Mouse (Mus musculus) limb, embryonic 11.5 days (tissue): ENCODE measurements around the gene Gm20503. TPM values are rescaled to one million over a fixed set of nuclear protein-coding genes. Genes with fewer than 3 reads are reported as not detected.

ENCODE experiments used
- ATAC-seq: fragments of 200-750 bp; cut with Nextera tagmentation; 2 replicates; pipeline ENCODE4 v1.8.0; 2017; ENCODE audit warnings: low read depth; ENCODE audit not compliant: insufficient number of reproducible peaks, low FRiP score, low TSS enrichment
- DNase-seq: peaks from one replicate; pipeline ENCODE4 v3.0.0-alpha.2; 2015; ENCODE audit warnings: low spot score
- H3K27ac ChIP-seq: fragments of 300-500 bp; sonication (generic); replicated peaks from 2 replicates; pipeline ENCODE4 v1.5.1; 2014; ENCODE audit warnings: low read depth, mild to moderate bottlenecking, low read length
- H3K27me3 ChIP-seq: fragments of 300-500 bp; sonication (generic); 2 replicates; pipeline ENCODE4 v1.6.1; 2014; ENCODE audit warnings: mild to moderate bottlenecking, low read length, mixed read lengths; ENCODE audit not compliant: control insufficient read depth, insufficient read depth
- H3K36me3 ChIP-seq: fragments of 300-500 bp; sonication (generic); 2 replicates; pipeline ENCODE4 v1.6.1; 2014; ENCODE audit warnings: mild to moderate bottlenecking, low read length, moderate library complexity, mixed read lengths; ENCODE audit not compliant: control insufficient read depth, insufficient read depth
- H3K4me1 ChIP-seq: fragments of 300-500 bp; sonication (generic); 2 replicates; pipeline ENCODE4 v1.6.1; 2014; ENCODE audit warnings: low read length, mixed read lengths; ENCODE audit not compliant: control insufficient read depth, insufficient read depth
- H3K4me2 ChIP-seq: fragments of 300-500 bp; sonication (generic); 2 replicates; pipeline ENCODE4 v1.6.1; 2014; ENCODE audit warnings: low read depth, mild to moderate bottlenecking, moderate library complexity; ENCODE audit not compliant: severe bottlenecking
- H3K4me3 ChIP-seq: fragments of 300-500 bp; sonication (generic); 2 replicates; pipeline ENCODE4 v1.5.1; 2014; ENCODE audit warnings: low read depth, low read length
- H3K9ac ChIP-seq: fragments of 300-500 bp; sonication (generic); 2 replicates; pipeline ENCODE4 v1.6.1; 2014; ENCODE audit warnings: mild to moderate bottlenecking, low read length
- H3K9me3 ChIP-seq: fragments of 300-500 bp; sonication (generic); 2 replicates; pipeline ENCODE4 v1.6.1; 2016; ENCODE audit warnings: low read length; ENCODE audit not compliant: control insufficient read depth
- WGBS: fragments of 180-500 bp; shearing (Covaris S2); extraction: QIAGEN DNeasy Blood & Tissue Kit; methylation state at CpG from one replicate; pipeline ENCODE4 v1.1.7; 2014; 5-methylcytosine and 5-hydroxymethylcytosine counted together
- polyA plus RNA-seq: library from polyadenylated mRNA; unstranded; fragments of >200 nt; fragmentation: Nextera tagmentation; extraction: Ambion mirVana; gene quantifications from 2 replicates; pipeline ENCODE4 v1.2.1, GENCODE M21; 2014

The Gm20503 gene
- polyA plus RNA-seq, 1 experiment from 2014 or later: 9.7 TPM

GRCm38 (mm10) chr4:58985157-58985648 lies 17.8 kb upstream of the Gm20503 start:
- no peaks in the 10 kb centered on the region for H3K36me3 ChIP-seq
- H3K27me3 ChIP-seq: no peaks in the 10 kb centered on the region
- DNase-seq (peak; percentile 90), ATAC-seq (no peak)
- 30% methylated on average over 7 of the region's 7 CpGs for WGBS
- peaks cover 2% of the 10 kb centered on the region; the same call in 1 of the 2 replicates for H3K4me1 ChIP-seq
- no peak overlapping the region for H3K9ac ChIP-seq
- H3K4me3 ChIP-seq: no peak overlapping the region
- no peak overlapping the region for H3K27ac ChIP-seq
- no peak overlapping the region for H3K4me2 ChIP-seq
- H3K9me3 ChIP-seq: no peaks in the 10 kb centered on the region

- WGBS: 1% methylated on average over 28 of the region's 28 CpGs
- H3K4me1 ChIP-seq: peaks cover 2% of the 10 kb centered on the region; the same call in 1 of the 2 replicates
- H3K9ac ChIP-seq: peak within 1 kb of the TSS; percentile 64
- H3K9me3 ChIP-seq: no peaks in the 10 kb centered on the region
- no peaks in the 10 kb centered on the region for H3K27me3 ChIP-seq
- DNase-seq (peak; percentile 89), ATAC-seq (peak; percentile 54)
- H3K4me3 ChIP-seq: peak within 1 kb of the TSS; percentile 48
- H3K27ac ChIP-seq: no peak within 1 kb of the TSS
- no peaks in the 10 kb centered on the region for H3K36me3 ChIP-seq
- peak within 1 kb of the TSS; percentile 62 for H3K4me2 ChIP-seq
These were observed 16.3 kb upstream of the Gm20503 start, which contains the start of gene Ptgr1 for GRCm38 (mm10) chr4:58986540-58987190. Ptgr1 (minus strand) TSS chr4:58987119.

GRCm38 (mm10) chr4:58989303-58989898 lies 13.6 kb upstream of the Gm20503 start:
- H3K27me3 ChIP-seq: no peaks in the 10 kb centered on the region
- H3K27ac ChIP-seq: no peak overlapping the region
- no peak overlapping the region for H3K4me2 ChIP-seq
- H3K36me3 ChIP-seq: no peaks in the 10 kb centered on the region
- H3K9me3 ChIP-seq: no peaks in the 10 kb centered on the region
- DNase-seq: no peak
- no peak overlapping the region for H3K4me3 ChIP-seq
- H3K4me1 ChIP-seq: peaks cover 2% of the 10 kb centered on the region; the same call in 1 of the 2 replicates
- ATAC-seq: no peak
- H3K9ac ChIP-seq: no peak overlapping the region
- WGBS: 87% methylated on average over 7 of the region's 7 CpGs

- Histone ChIP-seq H3K9ac (no peak overlapping the region), H3K27ac (no peak overlapping the region), H3K4me3 (no peak overlapping the region), H3K9me3 (no peaks in the 10 kb centered on the region), H3K4me2 (no peak overlapping the region), H3K27me3 (no peaks in the 10 kb centered on the region), H3K36me3 (no peaks in the 10 kb centered on the region), H3K4me1 (peaks cover 3% of the 10 kb centered on the region)
- WGBS: 86% methylated on average over 17 of the region's 17 CpGs
- ATAC-seq (no peak), DNase-seq (no peak)
These were observed 12.2 kb upstream of the Gm20503 start for GRCm38 (mm10) chr4:58990609-58991434.

GRCm38 (mm10) chr4:58992195-58992594 lies 10.8 kb upstream of the Gm20503 start:
- Histone ChIP-seq H3K4me1 (peaks cover 3% of the 10 kb centered on the region), H3K36me3 (no peaks in the 10 kb centered on the region), H3K27me3 (no peaks in the 10 kb centered on the region), H3K9me3 (no peaks in the 10 kb centered on the region), H3K27ac (no peak overlapping the region), H3K9ac (no peak overlapping the region), H3K4me2 (no peak overlapping the region), H3K4me3 (no peak overlapping the region)
- 80% methylated on average over 5 of the region's 5 CpGs for WGBS
- DNase-seq: no peak
- no peak for ATAC-seq

GRCm38 (mm10) chr4:58994762-58995161 lies 8.2 kb upstream of the Gm20503 start, which contains the start of gene Dnajc25:
Dnajc25 (plus strand) TSS chr4:58995062.
- WGBS: 86% methylated on average over 4 of the region's 4 CpGs
- DNase-seq (no peak), ATAC-seq (no peak)
- no peak within 1 kb of the TSS for H3K27ac ChIP-seq
- no peaks in the 10 kb centered on the region for H3K36me3 ChIP-seq
- no peaks in the 10 kb centered on the region for H3K9me3 ChIP-seq
- H3K4me3 ChIP-seq: no peak within 1 kb of the TSS
- H3K4me1 ChIP-seq: peaks cover 4% of the 10 kb centered on the region; the same call in 1 of the 2 replicates
- H3K9ac ChIP-seq: no peak within 1 kb of the TSS
- no peaks in the 10 kb centered on the region for H3K27me3 ChIP-seq
- no peak within 1 kb of the TSS for H3K4me2 ChIP-seq

GRCm38 (mm10) chr4:58995251-58995693 lies 7.7 kb upstream of the Gm20503 start:
- H3K9me3 ChIP-seq: no peaks in the 10 kb centered on the region
- H3K4me2 ChIP-seq: no peak overlapping the region
- no peak overlapping the region for H3K4me3 ChIP-seq
- H3K9ac ChIP-seq: no peak overlapping the region
- DNase-seq (no peak), ATAC-seq (no peak)
- peaks cover 5% of the 10 kb centered on the region; the same call in 1 of the 2 replicates for H3K4me1 ChIP-seq
- WGBS: 67% methylated on average over 8 of the region's 8 CpGs
- H3K27me3 ChIP-seq: no peaks in the 10 kb centered on the region
- no peak overlapping the region for H3K27ac ChIP-seq
- no peaks in the 10 kb centered on the region for H3K36me3 ChIP-seq

GRCm38 (mm10) chr4:58997081-58997480 lies 5.9 kb upstream of the Gm20503 start:
- no peak overlapping the region for H3K4me3 ChIP-seq
- no peaks in the 10 kb centered on the region for H3K9me3 ChIP-seq
- H3K9ac ChIP-seq: no peak overlapping the region
- H3K36me3 ChIP-seq: no peaks in the 10 kb centered on the region
- WGBS: 76% methylated on average over 5 of the region's 5 CpGs
- ATAC-seq: no peak
- no peak overlapping the region for H3K4me2 ChIP-seq
- H3K4me1 ChIP-seq: peaks cover 5% of the 10 kb centered on the region; the same call in 1 of the 2 replicates
- H3K27me3 ChIP-seq: no peaks in the 10 kb centered on the region
- DNase-seq: no peak
- H3K27ac ChIP-seq: no peak overlapping the region
